Mouse (Mus musculus) stomach, postnatal 0 days (tissue): ENCODE results near the gene Hnrnpl.

Experiments
- CTCF ChIP-seq: IDR thresholded peaks from 2 replicates; pipeline ENCODE4 v1.5.1; 2016; ENCODE audit warnings: antibody characterized with exemption, low read depth, mild to moderate bottlenecking, moderate library complexity
- EP300 ChIP-seq: optimal IDR thresholded peaks from 2 replicates; pipeline ENCODE3; 2016; ENCODE audit warnings: antibody characterized with exemption

DNA sequence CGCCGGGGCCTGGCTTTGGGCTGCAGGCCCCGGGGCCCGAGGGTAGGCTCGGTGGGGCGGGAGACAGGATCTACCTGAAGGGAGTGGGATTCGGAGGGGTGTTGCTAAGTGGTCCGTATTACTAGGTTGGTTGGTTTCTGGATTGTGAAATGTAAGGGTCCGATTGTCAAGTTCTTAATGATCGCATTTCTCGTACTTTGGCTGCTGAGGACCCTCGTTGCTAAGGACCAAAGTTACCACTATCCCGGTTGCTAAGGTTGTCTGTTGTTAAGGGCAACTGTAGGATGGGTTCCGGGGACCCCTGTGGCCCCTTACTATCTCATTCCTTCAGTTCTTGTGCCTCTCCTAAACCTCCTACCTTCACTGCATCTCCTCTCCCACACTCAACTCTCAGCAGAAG, 41.4 kb upstream of the Hnrnpl start:
- TF ChIP-seq EP300 (no peak), CTCF (no peak)
